In the genomic region with DNA sequence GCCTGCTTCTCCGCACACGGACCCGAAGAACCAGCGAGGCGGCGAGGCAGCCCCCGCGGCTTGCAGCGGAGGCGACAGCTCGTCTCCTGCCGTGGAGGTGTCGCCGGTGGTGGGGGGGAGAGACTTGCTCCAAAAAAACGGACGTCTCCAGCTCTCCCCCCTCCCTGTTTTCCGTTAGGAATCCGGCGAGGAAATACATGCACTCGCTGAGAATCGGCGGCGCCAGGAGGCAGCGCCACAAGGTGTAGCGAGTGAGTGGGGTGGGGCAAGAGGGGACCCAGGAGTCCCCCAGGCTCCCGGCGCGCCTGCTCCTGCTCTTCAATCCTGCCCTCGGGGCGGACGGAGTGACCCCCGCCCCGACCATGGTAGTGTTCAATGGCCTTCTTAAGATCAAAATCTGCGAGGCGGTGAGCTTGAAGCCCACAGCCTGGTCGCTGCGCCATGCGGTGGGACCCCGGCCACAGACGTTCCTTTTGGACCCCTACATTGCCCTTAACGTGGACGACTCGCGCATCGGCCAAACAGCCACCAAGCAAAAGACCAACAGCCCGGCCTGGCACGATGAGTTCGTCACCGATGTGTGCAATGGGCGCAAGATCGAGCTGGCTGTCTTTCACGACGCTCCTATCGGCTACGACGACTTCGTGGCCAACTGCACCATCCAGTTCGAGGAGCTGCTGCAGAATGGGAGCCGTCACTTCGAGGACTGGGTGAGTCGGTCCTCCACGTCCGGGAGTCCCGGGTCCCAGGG, we compare ENCODE assay signal across 8 mouse cellular contexts. TPM values are rescaled to one million over a fixed set of nuclear protein-coding genes. Genes with fewer than 3 reads are reported as not detected.
A peak's percentile ranks its signal among the peaks of the same experiment; 100 is the strongest.
DNase-seq lines count a peak whose midpoint lies in the region; ATAC-seq and TF ChIP-seq lines count a peak whose summit lies in the region.

No protein-coding gene starts in this region.

- H3K9me3 ChIP-seq in hindbrain, embryonic 16.5 days (ENCODE audit: control insufficient read depth, low read length) = no peaks in the 10 kb centered on the region
- H3K9me3 ChIP-seq in limb, embryonic 14.5 days (ENCODE audit: control insufficient read depth, low read length) = no peaks in the 10 kb centered on the region
- H3K9me3 ChIP-seq in midbrain, embryonic 14.5 days (ENCODE audit: control insufficient read depth, low read length) = no peaks in the 10 kb centered on the region
- no peaks in the 10 kb centered on the region for H3K9me3 ChIP-seq in stomach, postnatal 0 days (ENCODE audit: control insufficient read depth, low read length)

- TF ChIP-seq CTCF in layer of hippocampus, adult 2 months (conservative IDR thresholded peaks at IDR 0.05) = no peak
- peak; percentile 29; the same call in 1 of the 2 replicates for TF ChIP-seq CTCF in stomach, postnatal 0 days (IDR thresholded peaks at IDR 0.05; ENCODE audit: low read depth)

- DNase-seq in layer of hippocampus, adult 2 months (ENCODE audit: low spot score in 2 of 2) = no peak
- DNase-seq in layer of hippocampus, adult 9-10 months (ENCODE audit: low spot score) = no peak
- peak; percentile 71 for DNase-seq in cerebellum, adult 9-10 months
- DNase-seq in gastrocnemius, adult 18-20 months (ENCODE audit: low spot score) = peak; percentile 38
- DNase-seq in limb, embryonic 14.5 days (ENCODE audit: low spot score) = peak; percentile 16
- peak; percentile 71 for DNase-seq in midbrain, embryonic 14.5 days
- peak; percentile 52 for DNase-seq in stomach, postnatal 0 days (ENCODE audit: low spot score)

- H3K27me3 ChIP-seq in hindbrain, embryonic 16.5 days (replicated peaks; ENCODE audit: control insufficient read depth, insufficient read depth, low read length) = peaks cover 5% of the 10 kb centered on the region; the same call in 1 of the 2 replicates
- H3K27me3 ChIP-seq in limb, embryonic 14.5 days (ENCODE audit: control insufficient read depth, insufficient read depth, low read length) = no peaks in the 10 kb centered on the region
- peaks cover 8% of the 10 kb centered on the region; the same call in 1 of the 2 replicates for H3K27me3 ChIP-seq in midbrain, embryonic 14.5 days (ENCODE audit: control insufficient read depth, insufficient read depth, low read length)
- H3K27me3 ChIP-seq in stomach, postnatal 0 days (ENCODE audit: control insufficient read depth, insufficient read depth, low read length) = no peaks in the 10 kb centered on the region

- peak overlapping the region; percentile 95 for H3K4me3 ChIP-seq in layer of hippocampus, adult 2 months
- H3K4me3 ChIP-seq in hindbrain, embryonic 16.5 days (ENCODE audit: low read length) = peak overlapping the region; percentile 77
- peak overlapping the region; percentile 76 for H3K4me3 ChIP-seq in limb, embryonic 14.5 days (replicated peaks; ENCODE audit: low read length)
- H3K4me3 ChIP-seq in midbrain, embryonic 14.5 days (replicated peaks; ENCODE audit: low read depth, low read length) = peak overlapping the region; percentile 67
- peak overlapping the region; percentile 82 for H3K4me3 ChIP-seq in stomach, postnatal 0 days (ENCODE audit: low read depth, low read length)

- H3K4me2 ChIP-seq in hindbrain, embryonic 16.5 days (ENCODE audit: low read length) = peak overlapping the region; percentile 84
- H3K4me2 ChIP-seq in limb, embryonic 14.5 days (replicated peaks; ENCODE audit: low read depth, low read length, severe bottlenecking) = peak overlapping the region; percentile 94
- peak overlapping the region; percentile 95 for H3K4me2 ChIP-seq in midbrain, embryonic 14.5 days (ENCODE audit: low read length)
- peak overlapping the region; percentile 98 for H3K4me2 ChIP-seq in stomach, postnatal 0 days (replicated peaks; ENCODE audit: low read depth)

- no peaks in the 10 kb centered on the region for H3K36me3 ChIP-seq in hindbrain, embryonic 16.5 days (ENCODE audit: control insufficient read depth, insufficient read depth, low read length)
- H3K36me3 ChIP-seq in limb, embryonic 14.5 days (ENCODE audit: control insufficient read depth, insufficient read depth, low read length) = no peaks in the 10 kb centered on the region
- no peaks in the 10 kb centered on the region for H3K36me3 ChIP-seq in midbrain, embryonic 14.5 days (ENCODE audit: control insufficient read depth, insufficient read depth, low read length)
- no peaks in the 10 kb centered on the region for H3K36me3 ChIP-seq in stomach, postnatal 0 days (ENCODE audit: control insufficient read depth, insufficient read depth, low read length)

- WGBS in hindbrain, embryonic 16.5 days = under 1% methylated on average over 58 of the region's 64 CpGs
- 1% methylated on average over 57 of the region's 64 CpGs for WGBS in limb, embryonic 14.5 days
- under 1% methylated on average over 64 of the region's 64 CpGs for WGBS in midbrain, embryonic 14.5 days
- WGBS in stomach, postnatal 0 days = 2% methylated on average over 64 of the region's 64 CpGs

- peak overlapping the region; percentile 97 for H3K27ac ChIP-seq in layer of hippocampus, adult 2 months
- H3K27ac ChIP-seq in hindbrain, embryonic 16.5 days (ENCODE audit: low read depth, low read length) = peak overlapping the region; percentile 95
- H3K27ac ChIP-seq in limb, embryonic 14.5 days (replicated peaks; ENCODE audit: low read depth, low read length) = peak overlapping the region; percentile 96; the same call in 1 of the 2 replicates
- peak overlapping the region; percentile 85 for H3K27ac ChIP-seq in midbrain, embryonic 14.5 days (replicated peaks; ENCODE audit: low read depth, low read length)
- peak overlapping the region; percentile 98 for H3K27ac ChIP-seq in stomach, postnatal 0 days (replicated peaks)

- H3K4me1 ChIP-seq in hindbrain, embryonic 16.5 days (ENCODE audit: control insufficient read depth, insufficient read depth, low read depth, low read length) = peaks cover 20% of the 10 kb centered on the region
- peaks cover 18% of the 10 kb centered on the region for H3K4me1 ChIP-seq in limb, embryonic 14.5 days (ENCODE audit: control insufficient read depth, insufficient read depth, low read length)
- H3K4me1 ChIP-seq in midbrain, embryonic 14.5 days (ENCODE audit: control insufficient read depth, insufficient read depth, low read length) = peaks cover 27% of the 10 kb centered on the region
- H3K4me1 ChIP-seq in stomach, postnatal 0 days (replicated peaks; ENCODE audit: control insufficient read depth, insufficient read depth) = no peaks in the 10 kb centered on the region

- TF ChIP-seq EP300 in stomach, postnatal 0 days (optimal IDR thresholded peaks at IDR 0.05) = no peak

- H3K9ac ChIP-seq in hindbrain, embryonic 16.5 days (ENCODE audit: low read depth, low read length) = peak overlapping the region; percentile 90
- H3K9ac ChIP-seq in limb, embryonic 14.5 days (ENCODE audit: low read depth, low read length, severe bottlenecking) = peak overlapping the region; percentile 85
- peak overlapping the region; percentile 77 for H3K9ac ChIP-seq in midbrain, embryonic 14.5 days (replicated peaks; ENCODE audit: low read length)
- H3K9ac ChIP-seq in stomach, postnatal 0 days (ENCODE audit: low read length) = peak overlapping the region; percentile 91

- TF ChIP-seq POLR2A in limb, embryonic 14.5 days (IDR thresholded peaks at IDR 0.05; ENCODE audit: borderline replicate concordance, extremely low read depth, insufficient read depth, insufficient read length) = no peak

- peak; percentile 15 for ATAC-seq in hindbrain, embryonic 16.5 days
- ATAC-seq in limb, embryonic 14.5 days (ENCODE audit: low FRiP score, low read depth) = no peak
- no peak for ATAC-seq in midbrain, embryonic 14.5 days (ENCODE audit: low FRiP score, low TSS enrichment)
- no peak for ATAC-seq in stomach, postnatal 0 days (ENCODE audit: low FRiP score, low TSS enrichment)

RNA-seq across cellular contexts. Expression of a gene that starts 0.8 kb away (rescaled TPM):
- 100 to 1,000 TPM; 422 to 451 TPM for total RNA-seq in layer of hippocampus, adult 2 months (2021)
- 10 to 100 TPM; 11.6 to 12.3 TPM for total RNA-seq in gastrocnemius, adult 18-20 months (2021)
- 35.7 and 36.4 TPM in 2 replicates for polyA plus RNA-seq in hindbrain, embryonic 16.5 days (2015; fragmentation: Nextera tagmentation; extraction: Ambion mirVana)
- 4.4 and 4.7 TPM in 2 replicates for polyA plus RNA-seq in limb, embryonic 14.5 days (2012; rRNA removed)
- 9.3 and 10.0 TPM in 2 replicates for polyA plus RNA-seq in limb, embryonic 14.5 days (2014; fragmentation: Nextera tagmentation; extraction: Ambion mirVana)
- 25.4 and 29.6 TPM in 2 replicates for polyA plus RNA-seq in midbrain, embryonic 14.5 days (2014; fragmentation: Nextera tagmentation; extraction: Ambion mirVana)
- polyA plus RNA-seq in stomach, postnatal 0 days (2015; fragmentation: Nextera tagmentation; extraction: Ambion mirVana) = 3.0 and 3.4 TPM in 2 replicates

RNA-seq across cellular contexts. Expression of a gene that starts 23.4 kb away (rescaled TPM):
- total RNA-seq in layer of hippocampus, adult 2 months (2021) = 10 to 100 TPM; 16.5 to 17.0 TPM
- 1 to 10 TPM; 5.5 to 5.9 TPM for total RNA-seq in gastrocnemius, adult 18-20 months (2021)
- polyA plus RNA-seq in hindbrain, embryonic 16.5 days (2015; fragmentation: Nextera tagmentation; extraction: Ambion mirVana) = 13.3 and 13.7 TPM in 2 replicates
- 8.5 and 10.2 TPM in 2 replicates for polyA plus RNA-seq in limb, embryonic 14.5 days (2012; rRNA removed)
- polyA plus RNA-seq in limb, embryonic 14.5 days (2014; fragmentation: Nextera tagmentation; extraction: Ambion mirVana) = 8.1 and 8.3 TPM in 2 replicates
- polyA plus RNA-seq in midbrain, embryonic 14.5 days (2014; fragmentation: Nextera tagmentation; extraction: Ambion mirVana) = 9.1 and 11.3 TPM in 2 replicates
- polyA plus RNA-seq in stomach, postnatal 0 days (2015; fragmentation: Nextera tagmentation; extraction: Ambion mirVana) = 4.4 and 5.0 TPM in 2 replicates

Comparison
In these comparisons a context has a peak if more than half of its experiments do, and no peak if none do; other contexts are left out.
1. DNase-seq: peak in cerebellum, adult 9-10 months (single experiment), gastrocnemius, adult 18-20 months (single experiment), limb, embryonic 14.5 days (single experiment), midbrain, embryonic 14.5 days (single experiment) and stomach, postnatal 0 days (single experiment); none in layer of hippocampus, adult 2 months (0 of 2) and layer of hippocampus, adult 9-10 months (single experiment).
2. Peak in every context shown above with its lines, with median percentiles within 50 percentile points of each other: H3K27ac ChIP-seq, H3K4me3 ChIP-seq, H3K4me2 ChIP-seq and H3K9ac ChIP-seq.